Mouse (Mus musculus) lung, postnatal 0 days (tissue): ENCODE data around the gene Rmi2.

ENCODE experiments used
- CTCF ChIP-seq: IDR thresholded peaks from 2 replicates; pipeline ENCODE4 v1.5.1; 2016; ENCODE audit warnings: antibody characterized with exemption, mild to moderate bottlenecking
- EP300 ChIP-seq: IDR thresholded peaks from 2 replicates; pipeline ENCODE4 v1.6.1; 2016; ENCODE audit warnings: antibody characterized with exemption, mild to moderate bottlenecking, control low read depth

DNA sequence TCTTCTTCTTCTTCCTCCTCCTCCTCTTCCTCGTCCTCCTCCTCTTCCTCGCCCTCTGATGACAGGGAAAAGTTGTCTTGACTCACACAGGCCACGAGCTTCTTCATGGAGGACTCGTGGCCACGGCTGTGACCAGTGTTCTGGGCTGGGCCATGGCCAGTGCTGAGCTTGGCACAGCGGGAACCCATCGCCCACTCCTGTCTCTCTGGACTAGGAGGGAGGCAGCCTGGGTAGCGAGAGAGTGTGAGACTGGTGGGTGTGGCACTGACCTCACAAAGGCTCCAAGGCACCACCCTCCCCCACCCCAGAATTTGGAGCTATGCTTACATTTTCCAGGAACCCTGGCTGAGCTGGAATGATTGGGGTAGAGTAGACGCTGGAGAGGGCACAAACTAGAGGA is 44.2 kb upstream of the Rmi2 start, which contains the start of gene Prm3:
- TF ChIP-seq CTCF (no peak), EP300 (no peak)
